Mouse (Mus musculus): ENCODE measurements around the gene Pdlim5. TPM values are rescaled to one million over a fixed set of nuclear protein-coding genes. Genes with fewer than 3 reads are reported as not detected.

Gene Pdlim5
- total RNA-seq, 2 experiments from 2014 or later, result 452 to 543 TPM

DNA sequence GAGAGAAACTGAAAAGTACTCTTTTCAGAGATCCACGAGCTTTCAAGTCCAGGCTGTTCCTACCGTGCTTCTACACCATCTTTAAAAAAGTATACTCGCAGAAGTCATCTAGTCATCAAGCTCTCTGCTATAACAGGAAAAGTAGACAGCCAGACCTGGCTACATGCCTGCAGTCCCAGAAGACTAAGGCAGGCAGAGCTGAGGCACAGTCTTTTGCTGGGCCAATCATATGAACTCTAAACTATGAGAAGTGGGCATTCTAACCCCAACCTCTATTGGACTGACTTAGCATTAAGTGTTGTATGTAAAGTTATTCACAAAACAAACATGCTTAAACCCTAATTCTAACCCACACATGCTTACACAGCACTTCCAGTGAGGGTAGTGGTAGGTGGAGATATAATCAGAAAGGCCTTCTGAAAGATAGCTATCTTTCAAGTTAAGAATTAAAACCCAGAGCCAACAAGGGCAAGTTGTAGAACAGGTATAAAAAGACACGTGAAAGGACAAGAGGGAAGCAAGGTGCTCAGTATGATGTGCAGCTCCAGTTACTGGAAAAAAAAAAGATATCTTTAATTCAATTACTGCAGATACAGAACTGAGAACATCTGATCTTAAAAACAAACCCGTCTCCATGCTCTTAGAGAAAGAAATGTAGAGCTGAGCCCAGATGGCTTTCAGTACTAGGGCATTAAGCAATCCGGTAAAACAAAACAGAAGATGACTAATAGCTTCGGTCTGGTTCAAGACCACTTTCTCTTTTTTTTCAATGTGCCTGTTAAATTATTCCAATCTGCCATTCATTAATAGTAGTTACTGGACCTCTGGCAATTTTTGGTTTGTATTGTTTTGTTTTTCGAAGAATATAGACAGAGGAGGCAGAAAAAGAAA, 50.0 kb downstream of the Pdlim5 start:
- intact Hi-C loops (cut with DNase I; ENCODE audit: low total_unique reads), result no loop called here
- no peak for DNase-seq

DNA sequence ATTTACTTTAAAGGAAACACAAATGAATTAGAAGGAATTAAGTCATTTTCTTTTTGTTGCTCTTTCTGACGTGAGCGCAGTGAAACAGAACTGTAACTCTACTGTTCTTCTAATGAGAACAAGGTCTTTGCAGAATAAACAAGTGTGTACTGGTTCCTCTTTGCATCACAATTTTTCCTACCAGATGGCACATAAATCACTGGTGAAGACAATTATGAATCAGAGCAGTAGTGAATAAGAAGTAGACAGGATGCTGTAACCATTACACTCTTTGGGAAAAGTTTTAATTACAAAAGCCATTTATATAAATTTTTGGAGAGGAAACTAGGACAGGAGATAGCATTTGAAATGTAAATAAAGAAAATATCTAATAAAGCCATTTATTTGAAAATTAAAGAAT, 51.7 kb downstream of the Pdlim5 start:
- DNase-seq, result no peak
- intact Hi-C loops (cut with DNase I; ENCODE audit: low total_unique reads), result no loop called here

DNA sequence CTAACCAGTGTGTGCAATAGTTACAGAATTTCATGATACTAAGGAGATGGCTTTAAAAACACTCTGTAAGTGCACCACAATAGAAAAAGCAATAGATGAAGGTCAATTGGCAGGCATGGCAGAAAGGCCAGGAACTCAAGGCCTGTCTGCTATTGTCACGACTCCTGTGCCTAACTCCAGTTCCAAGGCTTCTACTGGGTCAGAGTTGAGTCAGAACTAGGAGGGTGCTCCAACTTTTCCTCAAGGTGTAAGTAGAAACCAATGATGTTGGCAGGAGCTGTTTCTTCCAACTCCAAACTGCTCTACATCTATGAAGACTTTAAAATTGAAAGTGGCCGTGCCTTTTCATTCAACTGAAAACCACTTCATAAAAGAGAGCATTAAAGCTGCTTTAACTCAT, 54.8 kb downstream of the Pdlim5 start:
- intact Hi-C loops (cut with DNase I; ENCODE audit: low total_unique reads), result no loop called here
- no peak for DNase-seq

DNA sequence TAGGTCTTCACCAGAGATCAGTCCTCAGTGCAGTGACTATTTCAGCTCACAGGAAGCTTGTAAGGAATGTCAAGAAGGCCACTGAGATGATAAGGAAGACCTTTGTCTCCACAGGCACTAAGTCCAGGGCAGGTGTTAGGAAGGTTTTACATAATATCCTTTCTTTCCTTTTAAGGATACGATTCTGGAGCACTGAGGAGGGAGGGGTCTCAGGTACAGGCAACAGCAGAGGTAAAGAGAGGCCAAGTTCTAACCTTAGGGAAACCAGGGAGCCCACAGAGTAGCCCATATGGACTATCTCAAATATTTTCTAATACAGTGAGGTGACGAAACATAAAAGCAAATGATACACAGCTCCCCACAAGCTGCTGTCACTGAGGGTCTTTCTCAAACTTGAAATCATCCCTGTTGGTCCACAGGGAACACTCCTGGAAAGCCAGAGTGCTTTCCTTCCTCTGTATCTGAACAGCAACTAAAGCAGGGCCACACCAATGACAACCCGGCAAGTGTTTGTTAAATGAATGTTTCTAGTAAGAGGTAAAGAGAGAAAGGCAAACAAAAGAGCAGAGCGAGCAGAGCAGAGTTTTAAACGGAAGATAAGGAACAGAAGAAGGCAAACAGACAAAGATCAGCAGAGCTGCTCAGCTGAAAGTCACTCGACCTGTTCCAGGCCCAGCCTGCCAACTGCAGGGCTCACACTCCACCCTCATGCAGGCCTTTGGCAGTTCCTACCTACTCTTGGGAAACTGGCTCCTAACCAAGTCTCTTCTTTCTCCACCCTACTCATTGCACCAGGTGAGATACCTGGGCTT, 55.9 kb downstream of the Pdlim5 start:
- intact Hi-C loops (cut with DNase I; ENCODE audit: low total_unique reads), result no loop called here
- no peak for DNase-seq

DNA sequence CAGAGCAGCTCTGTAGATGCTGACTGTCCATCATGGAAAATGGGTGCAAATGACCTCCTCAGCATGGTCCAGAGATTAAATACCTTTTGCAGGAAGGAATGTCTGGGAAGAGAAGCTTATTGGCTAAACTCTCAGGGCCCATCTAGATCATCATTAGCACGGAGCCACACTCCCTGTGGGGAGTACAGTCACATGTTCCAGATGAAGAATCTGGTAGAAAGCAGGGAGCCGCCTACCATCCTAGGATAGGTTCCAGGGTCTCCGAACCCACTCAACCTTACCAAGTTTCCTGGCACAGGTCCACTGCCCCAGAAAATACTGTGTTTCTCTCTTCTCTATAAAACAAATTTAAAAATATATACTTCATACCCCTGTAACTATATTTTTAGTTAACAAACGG, 57.4 kb downstream of the Pdlim5 start:
- intact Hi-C loops (cut with DNase I; ENCODE audit: low total_unique reads), result no loop called here
- DNase-seq, result no peak

DNA sequence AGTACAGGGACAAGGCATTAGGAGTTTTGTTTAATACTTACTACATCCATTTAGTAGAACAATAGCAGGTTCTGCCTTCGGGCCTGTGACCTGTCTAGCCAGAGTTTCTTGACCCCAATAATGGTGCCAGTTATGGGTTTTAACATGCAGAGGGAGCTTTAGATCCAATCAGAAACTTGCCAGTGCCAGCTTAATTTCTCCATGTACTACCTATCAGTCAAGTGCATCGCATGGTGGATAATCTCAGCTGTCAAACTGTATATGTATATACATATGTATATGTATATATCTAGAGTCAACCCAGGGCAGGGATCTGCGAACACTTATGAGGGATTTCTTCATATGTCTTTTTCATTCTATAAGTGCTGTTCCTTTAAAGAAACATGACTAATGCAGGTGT, 61.0 kb downstream of the Pdlim5 start:
- intact Hi-C loops (cut with DNase I; ENCODE audit: low total_unique reads), result no loop called here
- DNase-seq, result no peak

DNA sequence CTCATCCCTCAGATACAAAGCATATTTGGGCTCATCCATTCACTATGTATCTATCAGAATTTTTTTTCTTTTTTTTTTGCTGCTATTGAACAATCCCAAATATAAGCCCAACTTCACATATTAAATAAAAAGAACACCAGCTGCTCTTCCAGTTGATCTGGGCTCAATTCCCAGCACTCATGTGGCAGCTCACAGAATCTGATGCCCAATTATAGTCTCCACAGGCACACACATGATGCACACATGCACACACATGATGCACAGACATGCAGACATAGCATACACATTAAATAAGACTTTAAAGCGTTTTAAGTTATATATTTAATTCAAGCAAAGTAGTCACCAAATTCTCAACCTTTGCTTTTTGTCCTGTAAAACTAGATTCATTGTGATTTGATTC, 62.0 kb downstream of the Pdlim5 start:
- intact Hi-C loops (cut with DNase I; ENCODE audit: low total_unique reads), result no loop called here
- DNase-seq, result no peak

DNA sequence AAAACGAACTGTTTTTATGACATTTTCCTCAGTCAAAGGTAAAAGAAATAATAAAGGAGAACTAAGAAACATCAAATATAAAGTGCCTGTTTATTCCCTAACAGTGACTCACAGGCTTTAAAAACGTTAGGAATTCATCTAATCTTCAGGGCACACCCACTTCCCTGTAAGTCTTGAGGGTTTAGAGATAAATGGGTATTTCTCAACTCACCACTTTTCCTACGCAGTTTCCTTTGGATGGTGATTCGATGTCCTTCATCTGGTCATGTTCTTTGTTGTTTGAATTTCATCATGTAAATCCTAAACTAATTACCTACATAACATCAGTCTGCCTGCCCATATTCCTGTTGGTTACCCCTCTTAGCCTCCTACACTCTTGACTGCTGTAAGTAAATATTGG, 62.8 kb downstream of the Pdlim5 start:
- DNase-seq, result no peak
- intact Hi-C loops (cut with DNase I; ENCODE audit: low total_unique reads), result no loop called here

DNA sequence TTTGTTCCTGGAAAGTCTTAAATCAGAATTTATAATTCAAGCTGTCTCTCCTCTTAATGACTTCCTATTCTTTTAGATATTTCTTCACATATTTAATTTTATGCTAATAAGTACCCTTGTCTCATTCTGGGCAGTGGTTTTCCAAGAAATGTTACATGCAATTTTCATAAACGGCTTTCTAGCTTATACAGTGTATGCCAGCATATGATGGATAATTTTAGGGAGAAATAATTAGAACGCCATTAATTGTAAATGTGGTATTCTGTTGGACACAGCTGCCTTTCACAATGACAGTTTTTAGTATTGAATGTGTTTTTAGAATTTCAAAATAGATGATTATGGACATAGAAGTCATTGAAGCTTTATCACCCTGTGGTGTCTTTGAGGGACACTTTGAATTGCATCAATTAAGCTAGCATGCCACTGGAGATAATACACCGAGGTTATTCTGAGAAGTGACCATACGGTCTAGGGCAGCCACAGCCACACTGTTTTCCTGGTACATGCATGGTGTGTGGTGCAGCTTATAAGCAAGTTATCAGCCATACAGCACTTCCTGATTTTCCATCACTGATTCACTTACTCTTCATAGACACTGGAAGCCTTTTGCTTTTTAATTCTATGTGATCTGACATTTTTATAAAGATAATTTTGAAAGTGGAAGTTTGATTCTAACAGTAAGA, 63.5 kb downstream of the Pdlim5 start:
- intact Hi-C loops (cut with DNase I; ENCODE audit: low total_unique reads), result no loop called here

DNA sequence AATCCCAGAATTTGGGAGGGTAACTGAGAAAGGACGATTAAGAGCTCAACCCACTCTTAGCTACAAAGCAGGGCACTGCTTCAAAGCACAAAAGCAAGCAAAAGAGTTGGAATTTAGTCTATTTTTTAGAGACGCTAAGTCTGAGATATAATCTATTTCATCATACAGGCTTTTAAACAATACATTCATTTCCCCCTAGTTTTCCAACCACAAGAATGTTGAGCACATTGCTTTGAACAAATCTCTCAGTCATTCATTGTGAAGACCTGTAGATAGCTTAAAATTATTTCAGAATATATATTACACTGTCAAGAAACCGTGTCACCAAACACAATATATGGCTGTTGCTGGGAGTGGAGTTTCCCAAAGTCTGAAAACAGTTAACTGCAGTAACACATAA, 65.1 kb downstream of the Pdlim5 start:
- DNase-seq, result no peak
- intact Hi-C loops (cut with DNase I; ENCODE audit: low total_unique reads), result no loop called here

More for the DNA sequence above, 63.5 kb downstream of the Pdlim5 start:
- no peak for DNase-seq

DNA sequence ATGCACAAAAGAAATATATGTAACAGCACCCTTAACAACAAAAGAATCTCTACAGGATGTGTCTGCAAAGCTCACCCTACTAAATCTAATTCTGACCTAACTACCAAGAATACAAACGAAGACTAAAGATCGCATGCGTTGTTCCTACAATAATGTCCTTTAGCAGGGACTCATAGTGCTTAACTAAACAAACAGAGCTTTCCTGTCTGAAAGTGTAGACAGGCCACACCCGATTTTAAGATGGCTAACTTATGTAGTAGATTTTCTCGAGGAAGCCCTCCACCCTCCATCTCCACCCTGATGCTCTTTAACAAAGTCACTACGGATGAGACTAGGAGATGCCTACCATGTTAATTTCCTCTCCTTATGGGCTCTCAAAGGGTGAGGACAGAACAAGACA, 71.9 kb downstream of the Pdlim5 start:
- intact Hi-C loops (cut with DNase I; ENCODE audit: low total_unique reads), result no loop called here
- no peak for DNase-seq

DNA sequence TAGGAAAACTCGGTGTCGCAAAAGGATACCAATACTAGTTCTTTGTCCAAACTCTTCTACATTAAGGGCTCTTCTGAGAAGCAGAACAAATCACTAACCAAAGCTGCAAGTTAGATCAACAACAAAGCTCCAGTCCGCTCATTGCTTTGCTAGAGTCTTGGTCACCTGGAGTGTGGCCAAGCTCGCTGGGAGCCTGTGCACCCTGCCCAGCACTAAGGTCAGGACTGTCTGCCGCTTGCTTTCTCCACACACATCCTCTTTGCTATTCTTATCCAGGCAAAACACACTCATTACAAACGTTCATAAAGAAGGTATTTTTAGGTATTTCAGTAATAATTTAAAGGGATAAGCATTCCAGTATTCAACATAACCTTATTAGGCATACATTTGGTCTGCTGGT, 73.6 kb downstream of the Pdlim5 start:
- DNase-seq, result peak; percentile 57
- intact Hi-C loops (cut with DNase I; ENCODE audit: low total_unique reads), result no loop called here

DNA sequence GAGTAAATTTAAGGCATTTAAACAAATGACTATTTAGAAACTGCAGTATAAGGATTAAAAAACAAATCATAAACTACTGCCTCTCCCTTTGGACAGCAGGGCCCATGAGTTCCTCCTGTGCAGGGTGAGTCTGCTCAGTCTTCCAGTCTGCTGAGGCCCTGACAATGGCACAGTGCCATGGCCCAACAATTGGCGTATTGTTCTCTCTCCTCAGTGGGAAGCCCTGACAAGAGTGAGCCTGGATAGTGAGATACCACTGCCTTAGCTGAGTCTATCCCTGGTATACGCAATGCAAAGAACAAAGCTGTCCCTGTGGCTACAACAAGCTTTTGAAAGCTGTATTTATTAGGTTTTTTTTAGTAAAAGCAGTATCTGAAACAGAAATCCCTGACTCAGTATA, 77.3 kb downstream of the Pdlim5 start:
- intact Hi-C loops (cut with DNase I; ENCODE audit: low total_unique reads), result no loop called here

DNA sequence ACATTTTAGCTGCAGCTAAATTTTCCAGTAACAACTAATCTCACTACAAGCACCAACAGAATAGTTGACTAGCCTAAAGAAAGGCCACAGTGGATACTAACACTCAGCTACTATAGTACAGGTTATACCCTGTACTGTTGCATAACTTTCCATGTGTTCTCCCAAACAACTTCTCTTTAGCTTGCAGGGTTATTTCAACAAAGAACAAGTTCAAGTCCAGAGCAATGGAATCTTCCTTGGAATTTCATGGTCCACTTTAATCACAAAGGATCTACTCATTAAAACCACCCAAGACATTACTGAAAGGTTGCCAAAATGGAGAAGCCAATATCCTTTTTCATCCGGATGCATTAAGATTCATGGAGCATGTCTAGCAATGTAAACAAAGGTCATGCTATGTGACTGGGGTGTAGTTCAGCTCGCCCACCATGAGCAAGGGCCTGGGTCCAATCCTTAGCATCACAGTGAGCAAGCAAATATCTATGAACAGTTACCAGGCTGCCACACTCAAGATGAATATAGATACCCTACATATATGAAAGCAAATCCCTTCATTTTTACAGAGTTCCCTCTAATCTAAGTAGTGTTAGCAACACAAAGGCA, 79.3 kb downstream of the Pdlim5 start:
- intact Hi-C loops (cut with DNase I; ENCODE audit: low total_unique reads), result no loop called here
- no peak for DNase-seq

More for the DNA sequence above, 77.3 kb downstream of the Pdlim5 start:
- peak; percentile 69 for DNase-seq

DNA sequence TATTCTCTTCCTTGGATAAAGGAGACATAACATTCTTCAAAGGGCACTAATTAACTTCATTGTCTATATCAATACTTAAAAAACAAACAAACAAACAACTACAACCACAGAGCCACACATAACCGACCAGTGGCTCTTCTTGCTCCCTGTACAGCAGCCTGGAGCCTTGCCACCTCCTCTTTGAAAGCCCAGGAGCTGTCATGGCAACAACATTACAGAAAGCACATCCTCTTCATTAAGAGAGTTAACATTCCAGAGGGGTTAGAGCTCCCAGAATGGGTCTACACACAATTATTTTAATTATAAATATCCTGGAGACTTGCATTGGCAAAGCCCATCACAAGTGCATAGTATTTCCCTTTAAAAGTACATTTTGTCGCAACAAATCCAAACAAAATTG, 84.4 kb downstream of the Pdlim5 start:
- no peak for DNase-seq
- intact Hi-C loops (cut with DNase I; ENCODE audit: low total_unique reads), result no loop called here

DNA sequence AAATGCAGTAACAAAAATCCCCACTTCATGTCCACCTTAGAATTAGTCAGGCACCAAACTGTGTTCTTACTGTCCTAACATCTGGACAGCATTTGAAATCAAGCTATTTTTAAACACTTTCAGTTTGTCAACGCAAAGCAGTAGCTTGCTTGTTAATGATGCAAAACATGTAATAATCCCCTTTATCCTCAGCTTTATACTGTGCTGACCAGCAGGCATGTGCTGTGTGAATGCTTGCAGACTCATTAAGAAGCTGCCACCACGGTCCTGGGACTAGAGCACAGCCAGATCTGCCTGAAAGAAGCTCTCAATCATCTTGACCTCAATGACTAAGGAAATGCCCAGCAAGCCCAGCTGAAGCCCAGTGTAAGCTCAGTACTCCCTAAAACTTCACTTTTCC, 85.0 kb downstream of the Pdlim5 start:
- intact Hi-C loops (cut with DNase I; ENCODE audit: low total_unique reads), result no loop called here
- DNase-seq, result no peak

DNA sequence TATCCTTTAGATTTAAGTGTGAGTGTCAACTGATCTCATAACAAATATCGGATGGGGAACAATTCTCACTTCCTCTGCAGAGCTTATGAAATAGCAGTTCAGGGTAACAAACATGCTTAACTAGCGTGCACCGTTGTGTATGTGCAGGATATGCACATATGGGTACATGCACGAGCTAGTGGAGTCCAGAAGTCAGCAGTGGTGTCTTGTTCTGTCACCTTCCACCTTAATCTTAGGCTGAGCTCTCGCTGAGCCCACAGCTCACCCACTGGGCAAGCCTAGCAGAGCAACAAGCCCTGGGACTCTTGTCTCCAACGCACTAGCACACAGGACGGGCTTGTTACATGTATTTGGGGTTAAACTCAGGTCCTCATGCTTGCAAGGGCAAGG, 100.2 kb downstream of the Pdlim5 start:
- DNase-seq, result no peak
- intact Hi-C loops (cut with DNase I; ENCODE audit: low total_unique reads), result no loop called here

DNA sequence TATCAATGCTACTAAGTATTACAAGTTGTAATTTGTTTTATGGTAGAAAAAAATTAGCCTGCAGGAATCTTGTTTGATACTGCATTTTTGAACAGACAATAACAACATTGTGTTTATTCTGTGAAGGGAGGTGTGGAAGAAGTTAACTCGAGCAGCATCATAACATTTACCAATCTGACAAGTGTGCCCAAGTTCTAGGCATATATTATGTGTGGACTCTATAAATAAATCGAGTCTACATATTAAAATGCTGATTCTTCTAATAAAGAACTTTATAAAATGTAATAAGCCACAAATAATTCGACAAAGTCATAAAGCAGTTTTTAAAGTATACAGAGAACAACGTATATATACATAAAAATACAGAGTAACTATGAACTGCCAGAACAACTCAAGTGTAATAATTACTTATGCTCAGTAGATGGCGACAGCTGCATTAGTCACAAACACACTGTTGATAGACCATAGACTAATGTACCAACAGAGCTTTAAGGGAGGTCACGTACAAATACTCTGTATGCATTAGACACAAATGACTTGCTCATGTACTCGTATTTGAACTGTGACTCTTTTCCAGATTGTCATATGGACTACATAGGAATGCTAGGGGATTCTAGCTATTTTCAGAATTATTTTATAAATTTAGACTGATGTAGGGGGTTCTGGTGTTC, 100.7 kb downstream of the Pdlim5 start:
- intact Hi-C loops (cut with DNase I; ENCODE audit: low total_unique reads), result loop anchor here (5.0 kb wide), 1 partner anchor 153 kb away; no protein-coding TSS in a partner anchor
- no peak for DNase-seq

DNA sequence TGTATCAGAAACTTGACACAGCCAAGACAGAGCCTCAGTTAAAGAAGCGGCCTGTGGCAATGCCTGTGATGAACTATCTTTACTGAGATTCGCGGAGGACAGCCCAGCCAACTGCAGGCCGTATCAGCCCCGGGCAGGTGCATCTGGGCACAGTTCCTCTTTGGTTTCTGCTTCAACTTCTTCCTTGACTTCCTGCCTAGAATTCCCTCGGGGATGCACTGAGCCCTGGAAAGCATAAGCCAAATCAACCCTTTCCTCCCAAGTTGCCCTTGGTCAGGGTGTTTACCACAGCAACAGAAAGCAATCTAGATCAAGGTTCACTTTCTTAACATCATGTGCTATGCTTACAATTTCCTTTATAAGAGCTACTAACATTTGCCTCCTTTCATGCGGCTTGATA, 101.9 kb downstream of the Pdlim5 start:
- DNase-seq, result no peak
- intact Hi-C loops (cut with DNase I; ENCODE audit: low total_unique reads), result loop anchor here (5.0 kb wide), 1 partner anchor 154 kb away; no protein-coding TSS in a partner anchor
